26 mouse cellular contexts compared by ENCODE assay signal in genomic region chr1:191053555-191053954, GRCm38 (mm10). TPM values are rescaled to one million over a fixed set of nuclear protein-coding genes. Genes with fewer than 3 reads are reported as not detected.
"Had no signal": no experiment of that assay in that cellular context is flagged by ENCODE, and none has a peak within 500 bp of the region (broad histone marks: within the 10 kb centered on the region; RNA-seq: fewer than 3 reads in every experiment).

No protein-coding gene starts in this region.

- H3K27me3 ChIP-seq: liver, embryonic 13.5 days had no signal

- DNase-seq: kidney, postnatal 25 days; layer of hippocampus, postnatal 36 days; liver, embryonic 13.5 days; lung, adult 2 months; lung, postnatal 14 days; lung, postnatal 4 days; midbrain, embryonic 14.5 days; thymus, adult 18-20 months; thymus, postnatal 36 days had no signal

- H3K36me3 ChIP-seq: liver, embryonic 13.5 days had no signal

- H3K9me3 ChIP-seq: liver, embryonic 13.5 days had no signal

- H3K4me2 ChIP-seq: liver, embryonic 13.5 days; midbrain, embryonic 11.5 days had no signal

- H3K4me3 ChIP-seq: layer of hippocampus, adult 2 months; left cerebral cortex, adult 2 months; liver, embryonic 13.5 days had no signal

- H3K9ac ChIP-seq: liver, embryonic 13.5 days had no signal

- H3K27ac ChIP-seq: kidney, postnatal 0 days; layer of hippocampus, adult 2 months; left cerebral cortex, adult 2 months; liver, embryonic 13.5 days had no signal

RNA-seq across cellular contexts. Expression of gene Spata45, which starts 17.1 kb away (rescaled TPM):
- polyA plus RNA-seq: kidney, postnatal 0 days; large intestine, adult 2 months; limb, embryonic 11.5 days; limb, embryonic 14.5 days; liver, adult 2 months; liver, embryonic 13.5 days; liver, embryonic 16.5 days; lung, adult 2 months; lung, embryonic 16.5 days; midbrain, embryonic 11.5 days; midbrain, embryonic 14.5 days; midbrain, postnatal 0 days; neural tube, embryonic 11.5 days; neural tube, embryonic 14.5 days; small intestine, adult 2 months; spleen, adult 2 months; stomach, embryonic 16.5 days; urinary bladder, adult 2 months had no signal
